Mouse (Mus musculus): Measurements from ENCODE around the gene Astl. TPM values are rescaled to one million over a fixed set of nuclear protein-coding genes. Genes with fewer than 3 reads are reported as not detected.
"Not testable (repeated sequence)": the region's sequence is repeated elsewhere in the genome, so short reads cannot be mapped to it uniquely, and the experiment has no call there.

Gene Astl
- total RNA-seq (2021) = not detected
- long read RNA-seq, experiment 1 = 0 reads
- long read RNA-seq, experiment 2 = 0 reads

DNA sequence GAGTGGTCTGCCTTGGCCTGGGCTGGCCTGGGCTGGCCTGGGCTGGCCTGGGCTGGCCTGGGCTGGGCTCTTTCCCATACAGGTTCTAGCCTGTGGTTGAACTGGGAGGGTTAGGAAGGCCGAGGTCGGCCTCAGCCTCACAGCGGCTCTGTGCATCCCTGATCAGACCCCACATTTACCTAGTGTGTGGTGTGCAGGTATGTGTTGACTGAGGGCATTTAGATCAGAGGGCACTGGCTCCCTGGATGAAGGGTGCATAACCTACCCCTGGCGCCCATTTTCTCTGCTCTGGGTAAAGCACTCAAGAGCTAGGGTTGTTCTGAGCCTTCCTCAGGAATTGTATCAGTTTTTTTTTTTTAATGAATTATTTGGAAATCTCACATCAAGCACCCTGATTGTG, at the start of gene Astl:
TSS of gene Astl (plus strand) at position 224 of the 400 bp plus-strand sequence.
- Histone ChIP-seq H3K27ac (no peak within 1 kb of the TSS), H3K4me3 (no peak within 1 kb of the TSS)
- no peak for DNase-seq (ENCODE audit: low spot score in 2 of 2)
- TF ChIP-seq CTCF (conservative IDR thresholded peaks at IDR 0.05) = no peak

DNA sequence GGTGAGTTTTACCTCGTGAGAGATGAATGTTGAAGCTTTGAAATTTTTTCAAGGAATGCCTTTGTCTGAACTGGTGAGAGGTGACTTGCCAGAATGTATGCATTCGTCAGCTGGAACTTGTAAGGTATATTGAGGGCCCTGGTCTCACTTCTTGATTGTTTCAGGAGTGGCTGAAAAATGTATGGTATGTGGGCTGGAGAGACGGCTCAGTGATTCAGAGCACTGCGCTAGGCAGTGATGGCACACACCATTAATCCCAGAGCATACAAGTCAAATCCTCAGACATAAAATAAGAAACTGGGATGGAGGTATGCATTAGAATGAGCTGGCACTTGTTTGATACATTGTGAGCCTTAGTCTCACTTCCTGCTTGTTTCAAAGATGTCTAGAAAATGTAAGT, 46.2 kb upstream of the Astl start:
- Histone ChIP-seq H3K4me3 (no peak overlapping the region), H3K27ac (no peak overlapping the region)
- no peak for DNase-seq (ENCODE audit: low spot score in 2 of 2)
- no peak for TF ChIP-seq CTCF (conservative IDR thresholded peaks at IDR 0.05)

DNA sequence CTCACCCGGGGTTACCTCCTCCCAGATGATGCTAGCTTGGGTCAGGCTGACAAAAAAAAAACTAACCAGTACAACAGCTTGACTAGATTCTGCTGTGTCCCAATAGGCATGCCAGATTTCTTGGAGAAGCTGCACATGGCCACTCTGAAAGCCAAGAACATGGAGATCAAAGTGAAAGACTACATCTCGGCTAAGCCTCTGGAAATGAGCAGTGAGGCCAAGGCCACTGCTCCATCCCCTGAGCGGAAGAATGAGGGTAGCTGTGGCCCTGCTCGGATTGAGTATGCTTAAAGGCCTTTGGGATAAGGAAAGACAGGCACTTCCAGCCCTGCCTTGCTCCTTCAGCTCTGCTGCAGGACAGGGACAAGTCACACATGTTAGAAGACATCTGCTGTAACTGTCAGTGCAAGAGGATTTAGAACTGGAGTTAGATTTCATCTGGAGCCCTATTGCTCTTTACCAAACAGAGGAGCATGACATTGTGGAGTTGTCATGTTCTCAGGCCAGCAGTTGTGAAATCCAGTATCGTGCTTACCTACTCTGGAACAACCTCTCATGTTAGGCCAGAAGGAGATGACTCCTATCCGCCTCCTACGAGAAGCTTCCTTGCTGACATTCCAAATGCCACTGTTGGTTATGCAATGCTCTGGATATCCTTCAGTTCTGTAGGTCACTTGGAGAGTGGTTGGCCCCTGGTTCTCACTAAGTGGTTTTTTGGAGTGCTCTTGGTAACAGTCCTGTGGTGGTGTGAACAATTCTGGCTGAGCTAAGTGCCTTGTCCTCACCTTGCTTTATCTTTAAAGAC, 41.2 kb upstream of the Astl start:
- Histone ChIP-seq H3K4me3 (no peak overlapping the region), H3K27ac (no peak overlapping the region)
- no peak for DNase-seq (ENCODE audit: low spot score in 2 of 2)
- no peak for TF ChIP-seq CTCF (conservative IDR thresholded peaks at IDR 0.05)

DNA sequence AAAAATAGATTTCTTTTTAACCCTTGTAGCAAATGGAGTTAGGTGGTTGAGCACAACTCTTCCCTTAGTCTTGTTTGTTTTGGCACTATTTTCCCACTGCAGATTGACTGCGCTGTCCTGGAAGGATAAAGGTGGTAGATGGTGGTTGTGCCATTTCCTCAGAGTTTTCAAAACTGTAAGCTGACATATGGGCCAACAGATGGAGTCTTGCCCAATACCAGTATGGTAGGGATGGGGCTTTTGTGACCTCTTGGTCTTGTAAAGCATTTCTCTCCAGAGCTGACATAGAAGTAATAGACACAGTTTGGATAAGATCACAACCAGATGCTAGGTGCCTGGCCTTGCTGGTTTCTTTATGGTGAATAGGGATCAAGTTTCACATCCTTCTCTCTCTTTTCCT, 40.4 kb upstream of the Astl start:
- TF ChIP-seq CTCF (conservative IDR thresholded peaks at IDR 0.05) = no peak
- no peak overlapping the region for H3K4me3 ChIP-seq
- 0 out of 2 replicates have a peak overlapping the region, but pooled peaks have one; percentile 18 for H3K27ac ChIP-seq
- no peak for DNase-seq (ENCODE audit: low spot score in 2 of 2)

DNA sequence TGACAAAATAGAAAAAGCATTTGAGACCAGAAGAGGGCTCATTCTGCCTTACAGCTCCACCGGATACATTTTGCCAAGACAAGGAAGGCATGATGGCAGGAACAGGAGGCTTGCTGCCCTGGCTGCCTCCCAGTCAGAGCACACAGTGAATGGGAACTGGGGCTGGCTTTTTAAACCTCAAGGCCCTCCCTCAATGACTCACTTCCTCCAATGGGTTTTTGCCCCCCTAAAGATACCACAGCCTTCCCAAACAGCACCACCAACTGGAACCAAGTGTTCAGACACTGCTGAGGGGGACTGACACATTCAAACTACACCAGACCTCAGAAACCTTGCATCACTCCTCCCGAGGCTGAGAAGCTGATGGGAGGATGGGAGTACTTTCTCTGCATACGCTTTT, 37.7 kb upstream of the Astl start:
- Histone ChIP-seq H3K4me3 (no peak overlapping the region), H3K27ac (no peak overlapping the region)
- no peak for TF ChIP-seq CTCF (conservative IDR thresholded peaks at IDR 0.05)
- DNase-seq (ENCODE audit: low spot score in 2 of 2) = no peak

DNA sequence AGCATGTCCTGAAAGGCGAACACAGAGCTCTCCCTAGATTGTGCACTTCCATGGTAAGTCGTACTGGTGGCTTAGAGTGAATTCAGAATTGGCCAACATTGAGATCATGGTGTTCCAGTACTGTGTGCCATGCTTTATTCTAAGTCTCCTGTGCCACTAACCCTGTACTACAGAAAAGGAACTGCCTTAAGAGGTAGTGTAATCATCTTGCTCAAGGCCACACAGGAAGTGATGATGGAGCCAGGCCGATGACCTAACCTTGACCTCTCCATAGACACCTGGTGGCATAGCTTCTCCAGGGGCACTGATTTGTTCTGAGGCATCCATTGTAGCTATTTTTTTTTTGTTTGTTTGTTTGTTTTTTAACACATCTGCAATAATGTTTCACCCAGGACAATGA, 36.6 kb upstream of the Astl start:
- Histone ChIP-seq H3K27ac (no peak overlapping the region), H3K4me3 (no peak overlapping the region)
- DNase-seq (ENCODE audit: low spot score in 2 of 2) = no peak
- TF ChIP-seq CTCF (conservative IDR thresholded peaks at IDR 0.05) = no peak

DNA sequence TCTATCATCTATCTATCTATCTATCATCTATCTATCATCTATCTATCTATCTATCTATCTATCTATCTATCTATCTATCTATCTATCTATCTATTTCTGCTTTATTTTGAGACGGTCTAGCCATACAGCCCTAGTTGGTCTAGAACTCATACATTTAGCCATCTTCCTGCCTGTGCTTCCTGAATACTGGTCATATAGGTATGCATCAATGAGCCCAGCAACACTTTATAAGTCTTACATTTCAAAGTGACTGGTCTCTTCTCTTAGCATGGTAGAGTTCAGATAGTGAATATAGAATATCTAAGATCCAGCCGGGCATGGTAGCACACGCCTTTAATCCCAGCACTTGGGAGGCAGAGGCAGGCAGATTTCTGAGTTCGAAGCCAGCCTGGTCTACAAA, 34.2 kb upstream of the Astl start:
- not testable (repeated sequence) for H3K27ac ChIP-seq; DNase-seq (ENCODE audit: low spot score in 2 of 2); H3K4me3 ChIP-seq

DNA sequence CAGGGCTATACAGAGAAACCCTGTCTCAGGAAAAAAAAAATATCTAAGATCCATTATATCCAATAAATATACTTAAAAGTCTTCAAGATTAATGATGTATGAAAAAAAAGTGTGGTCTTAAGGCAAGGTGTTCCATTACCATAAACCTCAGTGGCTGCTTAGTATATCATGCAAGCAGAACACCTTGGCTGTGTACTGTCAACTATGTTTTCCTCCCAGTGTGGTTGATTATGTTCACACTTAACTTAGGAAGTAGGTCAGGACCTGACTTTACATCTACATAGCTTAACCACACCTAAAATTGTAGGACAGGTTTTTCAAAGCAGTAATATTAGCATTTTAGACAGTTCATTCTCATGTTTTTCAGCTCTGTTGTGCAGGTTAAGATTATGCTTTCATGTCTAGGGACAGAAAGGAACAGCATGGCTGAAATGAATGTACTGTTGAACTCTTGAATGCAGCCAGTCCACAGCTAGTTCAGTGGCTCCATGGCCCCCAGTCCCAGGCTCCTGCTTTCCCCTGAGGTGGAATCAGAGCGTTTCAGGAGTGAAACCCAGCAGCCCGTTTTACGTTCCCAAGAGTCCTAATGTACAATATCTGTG, 33.7 kb upstream of the Astl start:
- H3K4me3 ChIP-seq = no peak overlapping the region
- H3K27ac ChIP-seq = no peak overlapping the region
- no peak for DNase-seq (ENCODE audit: low spot score in 2 of 2)
- no peak for TF ChIP-seq CTCF (conservative IDR thresholded peaks at IDR 0.05)

DNA sequence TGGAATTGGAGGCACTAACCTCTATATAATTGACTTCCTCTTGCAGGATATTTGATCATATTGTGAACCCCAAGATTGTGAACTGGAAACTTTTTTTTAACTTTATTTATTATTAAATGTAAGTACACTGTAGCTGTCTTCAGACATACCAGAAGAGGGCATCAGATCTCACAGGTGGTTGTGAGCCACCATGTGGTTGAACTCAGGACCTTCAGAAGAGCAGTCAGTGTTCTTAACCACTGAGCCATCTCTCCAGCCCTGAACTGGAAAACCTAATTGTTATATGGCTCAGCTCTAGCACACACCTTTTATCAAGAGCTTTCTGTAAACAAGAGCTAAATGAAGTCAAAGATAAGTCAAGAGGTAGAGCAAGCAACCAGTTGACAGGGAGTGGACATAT, 32.3 kb upstream of the Astl start:
- DNase-seq (ENCODE audit: low spot score in 2 of 2) = no peak
- Histone ChIP-seq H3K27ac (no peak overlapping the region), H3K4me3 (no peak overlapping the region)
- TF ChIP-seq CTCF (conservative IDR thresholded peaks at IDR 0.05) = peak; percentile 39

DNA sequence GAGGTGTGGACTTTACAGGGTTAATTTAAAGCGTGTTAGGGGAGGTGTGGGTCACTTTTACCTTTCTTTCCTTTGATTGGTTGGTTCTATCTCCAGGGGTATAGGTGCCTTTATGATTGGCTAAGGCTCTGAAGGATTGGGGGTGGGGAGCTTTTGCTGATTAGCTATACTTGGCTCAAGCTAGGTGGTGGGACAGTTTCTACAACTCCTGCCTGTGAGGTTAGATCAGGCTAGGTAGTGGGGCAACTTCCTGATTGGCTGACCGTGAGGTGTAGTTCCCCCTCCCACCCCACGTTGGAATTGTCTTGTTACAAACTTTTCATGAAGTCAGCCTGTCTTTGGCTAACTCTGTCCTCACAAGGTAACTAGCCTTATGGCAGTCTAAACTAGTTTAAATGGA, 31.3 kb upstream of the Astl start:
- no peak overlapping the region for H3K27ac ChIP-seq
- H3K4me3 ChIP-seq = no peak overlapping the region
- no peak for TF ChIP-seq CTCF (conservative IDR thresholded peaks at IDR 0.05)
- no peak for DNase-seq (ENCODE audit: low spot score in 2 of 2)

DNA sequence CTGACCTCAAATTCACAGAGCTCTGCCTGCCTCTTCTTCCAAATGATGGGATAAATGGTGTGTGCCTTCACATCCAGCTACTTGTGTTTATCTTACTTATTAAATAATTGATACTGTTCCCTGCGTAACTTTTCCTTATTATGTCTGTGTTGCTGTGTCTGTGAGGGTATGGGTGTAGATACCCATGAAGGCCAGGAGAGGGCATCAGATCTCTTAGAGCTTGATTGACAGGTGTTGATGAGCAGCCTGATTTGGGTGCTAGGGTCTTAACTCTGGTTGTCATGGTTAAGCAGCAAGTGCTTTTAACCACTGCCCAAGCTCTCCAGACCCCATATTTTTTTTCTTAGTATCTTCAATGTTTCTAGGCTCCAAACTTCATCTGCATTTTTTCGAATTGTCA, 29.8 kb upstream of the Astl start:
- no peak for DNase-seq (ENCODE audit: low spot score in 2 of 2)
- H3K4me3 ChIP-seq = no peak overlapping the region
- TF ChIP-seq CTCF (conservative IDR thresholded peaks at IDR 0.05) = peak; percentile 75
- no peak overlapping the region for H3K27ac ChIP-seq

DNA sequence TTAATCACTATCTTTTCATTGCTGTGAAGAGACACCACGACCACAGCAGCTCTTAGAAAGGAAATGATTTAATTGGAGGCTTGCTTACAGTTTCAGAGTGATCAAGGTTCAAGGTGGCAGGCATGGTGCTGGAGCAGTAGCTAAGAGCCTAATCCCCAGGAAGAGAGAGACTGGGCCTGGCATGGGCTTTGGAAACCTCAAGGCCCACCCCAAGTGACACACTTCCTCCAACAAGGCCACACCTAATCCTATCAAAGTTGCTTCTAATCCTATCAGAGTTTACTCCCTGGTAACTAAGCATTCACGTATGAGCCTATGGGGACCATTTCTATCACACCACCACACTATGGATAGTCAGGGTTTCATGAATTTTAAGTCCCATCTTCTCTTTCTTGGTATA, 28.2 kb upstream of the Astl start:
- no peak for TF ChIP-seq CTCF (conservative IDR thresholded peaks at IDR 0.05)
- DNase-seq (ENCODE audit: low spot score in 2 of 2) = no peak
- H3K27ac ChIP-seq = no peak overlapping the region
- no peak overlapping the region for H3K4me3 ChIP-seq

DNA sequence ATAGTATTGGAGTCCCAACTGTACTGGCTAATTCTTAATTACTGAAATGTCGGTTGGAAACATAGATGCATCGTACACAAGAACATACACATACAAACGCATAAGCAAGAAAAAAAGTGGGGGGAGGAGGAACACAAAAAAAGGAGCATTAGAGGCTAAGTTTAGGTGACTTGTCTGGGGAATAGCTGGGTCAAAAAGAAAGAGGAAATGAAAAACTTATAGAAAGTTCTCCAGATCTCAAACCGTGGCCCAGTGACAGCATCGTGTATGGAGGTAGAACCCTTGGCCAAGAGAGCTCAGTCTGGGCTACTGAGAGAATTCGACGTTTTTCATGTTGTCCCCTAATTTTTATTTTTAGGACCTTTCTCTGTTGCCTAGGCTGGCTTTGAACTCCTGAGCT, 27.8 kb upstream of the Astl start:
- no peak overlapping the region for H3K4me3 ChIP-seq

DNA sequence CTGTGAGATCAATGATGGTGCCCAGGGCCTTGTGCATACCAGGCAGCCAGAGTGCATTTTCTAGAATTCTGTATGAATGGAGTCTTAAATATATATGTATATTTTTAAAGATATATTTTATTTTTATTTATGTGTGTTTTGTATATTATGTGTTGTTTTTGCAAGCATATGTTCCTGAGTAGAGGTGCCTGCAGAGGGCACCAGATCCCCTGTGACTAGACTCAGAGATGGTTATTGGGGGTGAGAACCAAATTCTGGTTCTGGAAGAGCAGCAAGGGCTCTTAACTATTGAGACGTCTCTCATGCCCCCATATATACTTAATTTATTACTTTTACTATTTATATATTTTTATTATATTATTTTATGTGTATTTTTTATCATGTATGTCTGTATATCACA, 27.2 kb upstream of the Astl start:
- no peak overlapping the region for H3K27ac ChIP-seq
- TF ChIP-seq CTCF (conservative IDR thresholded peaks at IDR 0.05) = peak; percentile 39
- DNase-seq (ENCODE audit: low spot score in 2 of 2) = no peak
- no peak overlapping the region for H3K4me3 ChIP-seq

More for the DNA sequence above, 27.8 kb upstream of the Astl start:
- DNase-seq (ENCODE audit: low spot score in 2 of 2) = no peak
- no peak overlapping the region for H3K27ac ChIP-seq
- no peak for TF ChIP-seq CTCF (conservative IDR thresholded peaks at IDR 0.05)

Data from layer of hippocampus, adult 2 months (tissue).